Mouse (Mus musculus): ENCODE results near the gene Lrba. TPM values are rescaled to one million over a fixed set of nuclear protein-coding genes. Genes with fewer than 3 reads are reported as not detected.

Lrba gene
- polyA plus RNA-seq, 1 experiment from 2014 or later: 4.2 TPM

- Histone ChIP-seq H3K9ac (ENCODE audit: low read length) (peak overlapping the region; percentile 92), H3K4me1 (ENCODE audit: control insufficient read depth in 2 of 2, insufficient read depth in 2 of 2, low read length in 2 of 2) (no peaks in the 10 kb centered on the region), H3K4me2 (ENCODE audit: low read length) (peak overlapping the region; percentile 87), H3K4me3 (ENCODE audit: control insufficient read depth in 1 of 2, insufficient read depth in 1 of 2, low read depth in 1 of 2, low read length in 2 of 2) (peak overlapping the region; percentile 78 to 96), H3K9me3 (ENCODE audit: control insufficient read depth, low read length) (no peaks in the 10 kb centered on the region), H3K36me3 (ENCODE audit: control insufficient read depth, insufficient read depth, low read length) (no peaks in the 10 kb centered on the region), H3K27ac (replicated peaks in 1 of 2; ENCODE audit: control insufficient read depth in 1 of 2, insufficient read depth in 1 of 2, low read depth in 2 of 2, low read length in 2 of 2) (peak overlapping the region; percentile 69 to 92), H3K27me3 (ENCODE audit: control insufficient read depth, insufficient read depth, low read length) (0 out of 2 replicates have a peak, but pooled peaks cover 4% of the 10 kb centered on the region)
- under 1% methylated on average over 78 of the region's 79 CpGs for WGBS
- ATAC-seq (ENCODE audit: insufficient number of reproducible peaks, insufficient read depth, low FRiP score, low read depth): peak; percentile 93
Observed at GRCm38 (mm10) chr3:86223634-86224313, 706 bp upstream of the Lrba start.

GRCm38 (mm10) chr3:86224314-86224563 is 241 bp upstream of the Lrba start:
- H3K9ac ChIP-seq (ENCODE audit: low read length): peak overlapping the region; percentile 92
- H3K27ac ChIP-seq (replicated peaks in 1 of 2; ENCODE audit: control insufficient read depth in 1 of 2, insufficient read depth in 1 of 2, low read depth in 2 of 2, low read length in 2 of 2): peak overlapping the region; percentile 69 to 92
- no peaks in the 10 kb centered on the region for H3K9me3 ChIP-seq (ENCODE audit: control insufficient read depth, low read length)
- 0 out of 2 replicates have a peak, but pooled peaks cover 4% of the 10 kb centered on the region for H3K27me3 ChIP-seq (ENCODE audit: control insufficient read depth, insufficient read depth, low read length)
- peak overlapping the region; percentile 87 for H3K4me2 ChIP-seq (ENCODE audit: low read length)
- no peaks in the 10 kb centered on the region for H3K36me3 ChIP-seq (ENCODE audit: control insufficient read depth, insufficient read depth, low read length)
- peak; percentile 70 for ATAC-seq (ENCODE audit: insufficient number of reproducible peaks, insufficient read depth, low FRiP score, low read depth)
- under 1% methylated on average over 24 of the region's 28 CpGs for WGBS
- H3K4me3 ChIP-seq (ENCODE audit: control insufficient read depth in 1 of 2, insufficient read depth in 1 of 2, low read depth in 1 of 2, low read length in 2 of 2): peak overlapping the region; percentile 78 to 96
- no peaks in the 10 kb centered on the region for H3K4me1 ChIP-seq (ENCODE audit: control insufficient read depth in 2 of 2, insufficient read depth in 2 of 2, low read length in 2 of 2)

- Histone ChIP-seq H3K4me1 (ENCODE audit: control insufficient read depth in 2 of 2, insufficient read depth in 2 of 2, low read length in 2 of 2) (no peaks in the 10 kb centered on the region), H3K4me2 (ENCODE audit: low read length) (no peak overlapping the region), H3K36me3 (ENCODE audit: control insufficient read depth, insufficient read depth, low read length) (no peaks in the 10 kb centered on the region), H3K9me3 (ENCODE audit: control insufficient read depth, low read length) (no peaks in the 10 kb centered on the region), H3K9ac (ENCODE audit: low read length) (no peak overlapping the region), H3K4me3 (ENCODE audit: control insufficient read depth in 1 of 2, insufficient read depth in 1 of 2, low read depth in 1 of 2, low read length in 2 of 2) (no peak overlapping the region), H3K27me3 (ENCODE audit: control insufficient read depth, insufficient read depth, low read length) (no peaks in the 10 kb centered on the region), H3K27ac (replicated peaks in 1 of 2; ENCODE audit: control insufficient read depth in 1 of 2, insufficient read depth in 1 of 2, low read depth in 2 of 2, low read length in 2 of 2) (no peak overlapping the region)
- WGBS: 71% methylated on average over 1 of the region's 1 CpGs
- no peak for ATAC-seq (ENCODE audit: insufficient number of reproducible peaks, insufficient read depth, low FRiP score, low read depth)
Observed at GRCm38 (mm10) chr3:86231532-86232086, 7.1 kb downstream of the Lrba start.

- H3K4me2 ChIP-seq (ENCODE audit: low read length): no peak overlapping the region
Observed at GRCm38 (mm10) chr3:86247193-86247592, 22.7 kb downstream of the Lrba start.

GRCm38 (mm10) chr3:86251212-86251611 is 26.7 kb downstream of the Lrba start:
- Histone ChIP-seq H3K9me3 (ENCODE audit: control insufficient read depth, low read length) (no peaks in the 10 kb centered on the region), H3K4me2 (ENCODE audit: low read length) (no peak overlapping the region), H3K9ac (ENCODE audit: low read length) (no peak overlapping the region), H3K4me1 (ENCODE audit: control insufficient read depth in 2 of 2, insufficient read depth in 2 of 2, low read length in 2 of 2) (peaks cover 0 to 2% of the 10 kb centered on the region in 2 experiments; a peak in 2 of 4 replicates), H3K27me3 (ENCODE audit: control insufficient read depth, insufficient read depth, low read length) (no peaks in the 10 kb centered on the region), H3K4me3 (ENCODE audit: control insufficient read depth in 1 of 2, insufficient read depth in 1 of 2, low read depth in 1 of 2, low read length in 2 of 2) (no peak overlapping the region), H3K27ac (replicated peaks in 1 of 2; ENCODE audit: control insufficient read depth in 1 of 2, insufficient read depth in 1 of 2, low read depth in 2 of 2, low read length in 2 of 2) (no peak overlapping the region), H3K36me3 (ENCODE audit: control insufficient read depth, insufficient read depth, low read length) (no peaks in the 10 kb centered on the region)
- 73% methylated on average over 1 of the region's 1 CpGs for WGBS
- ATAC-seq (ENCODE audit: insufficient number of reproducible peaks, insufficient read depth, low FRiP score, low read depth): no peak

More at GRCm38 (mm10) chr3:86247193-86247592, 22.7 kb downstream of the Lrba start:
- Histone ChIP-seq H3K4me1 (ENCODE audit: control insufficient read depth in 2 of 2, insufficient read depth in 2 of 2, low read length in 2 of 2) (no peaks in the 10 kb centered on the region; a peak in 1 of 4 replicates), H3K36me3 (ENCODE audit: control insufficient read depth, insufficient read depth, low read length) (no peaks in the 10 kb centered on the region), H3K27me3 (ENCODE audit: control insufficient read depth, insufficient read depth, low read length) (no peaks in the 10 kb centered on the region), H3K27ac (replicated peaks in 1 of 2; ENCODE audit: control insufficient read depth in 1 of 2, insufficient read depth in 1 of 2, low read depth in 2 of 2, low read length in 2 of 2) (no peak overlapping the region), H3K4me3 (ENCODE audit: control insufficient read depth in 1 of 2, insufficient read depth in 1 of 2, low read depth in 1 of 2, low read length in 2 of 2) (no peak overlapping the region), H3K9me3 (ENCODE audit: control insufficient read depth, low read length) (no peaks in the 10 kb centered on the region), H3K9ac (ENCODE audit: low read length) (no peak overlapping the region)
- ATAC-seq (ENCODE audit: insufficient number of reproducible peaks, insufficient read depth, low FRiP score, low read depth): no peak
- 60% methylated on average over 8 of the region's 8 CpGs for WGBS

- Histone ChIP-seq H3K4me1 (ENCODE audit: control insufficient read depth in 2 of 2, insufficient read depth in 2 of 2, low read length in 2 of 2) (peaks cover 0 to 2% of the 10 kb centered on the region in 2 experiments; a peak in 2 of 4 replicates), H3K27me3 (ENCODE audit: control insufficient read depth, insufficient read depth, low read length) (no peaks in the 10 kb centered on the region), H3K9ac (ENCODE audit: low read length) (no peak overlapping the region), H3K36me3 (ENCODE audit: control insufficient read depth, insufficient read depth, low read length) (no peaks in the 10 kb centered on the region), H3K9me3 (ENCODE audit: control insufficient read depth, low read length) (no peaks in the 10 kb centered on the region), H3K4me3 (ENCODE audit: control insufficient read depth in 1 of 2, insufficient read depth in 1 of 2, low read depth in 1 of 2, low read length in 2 of 2) (no peak overlapping the region), H3K4me2 (ENCODE audit: low read length) (no peak overlapping the region), H3K27ac (replicated peaks in 1 of 2; ENCODE audit: control insufficient read depth in 1 of 2, insufficient read depth in 1 of 2, low read depth in 2 of 2, low read length in 2 of 2) (no peak overlapping the region)
- no peak for ATAC-seq (ENCODE audit: insufficient number of reproducible peaks, insufficient read depth, low FRiP score, low read depth)
Observed at GRCm38 (mm10) chr3:86252588-86252987, 28.1 kb downstream of the Lrba start.

GRCm38 (mm10) chr3:86253071-86253470 is 28.6 kb downstream of the Lrba start:
- peaks cover 0 to 2% of the 10 kb centered on the region in 2 experiments; a peak in 2 of 4 replicates for H3K4me1 ChIP-seq (ENCODE audit: control insufficient read depth in 2 of 2, insufficient read depth in 2 of 2, low read length in 2 of 2)
- H3K27me3 ChIP-seq (ENCODE audit: control insufficient read depth, insufficient read depth, low read length): no peaks in the 10 kb centered on the region
- H3K9ac ChIP-seq (ENCODE audit: low read length): no peak overlapping the region
- H3K36me3 ChIP-seq (ENCODE audit: control insufficient read depth, insufficient read depth, low read length): no peaks in the 10 kb centered on the region
- H3K4me2 ChIP-seq (ENCODE audit: low read length): no peak overlapping the region
- no peak overlapping the region for H3K4me3 ChIP-seq (ENCODE audit: control insufficient read depth in 1 of 2, insufficient read depth in 1 of 2, low read depth in 1 of 2, low read length in 2 of 2)
- no peak for ATAC-seq (ENCODE audit: insufficient number of reproducible peaks, insufficient read depth, low FRiP score, low read depth)
- no peak overlapping the region for H3K27ac ChIP-seq (replicated peaks in 1 of 2; ENCODE audit: control insufficient read depth in 1 of 2, insufficient read depth in 1 of 2, low read depth in 2 of 2, low read length in 2 of 2)
- WGBS: 38% methylated on average over 3 of the region's 3 CpGs
- H3K9me3 ChIP-seq (ENCODE audit: control insufficient read depth, low read length): no peaks in the 10 kb centered on the region

- Histone ChIP-seq H3K9ac (ENCODE audit: low read length) (no peak overlapping the region), H3K4me3 (ENCODE audit: control insufficient read depth in 1 of 2, insufficient read depth in 1 of 2, low read depth in 1 of 2, low read length in 2 of 2) (no peak overlapping the region), H3K9me3 (ENCODE audit: control insufficient read depth, low read length) (no peaks in the 10 kb centered on the region), H3K36me3 (ENCODE audit: control insufficient read depth, insufficient read depth, low read length) (no peaks in the 10 kb centered on the region), H3K27me3 (ENCODE audit: control insufficient read depth, insufficient read depth, low read length) (no peaks in the 10 kb centered on the region), H3K27ac (replicated peaks in 1 of 2; ENCODE audit: control insufficient read depth in 1 of 2, insufficient read depth in 1 of 2, low read depth in 2 of 2, low read length in 2 of 2) (no peak overlapping the region), H3K4me2 (ENCODE audit: low read length) (no peak overlapping the region), H3K4me1 (ENCODE audit: control insufficient read depth in 2 of 2, insufficient read depth in 2 of 2, low read length in 2 of 2) (peaks cover 0 to 2% of the 10 kb centered on the region in 2 experiments; a peak in 2 of 4 replicates)
- no peak for ATAC-seq (ENCODE audit: insufficient number of reproducible peaks, insufficient read depth, low FRiP score, low read depth)
- WGBS: 65% methylated on average over 1 of the region's 1 CpGs
Observed at GRCm38 (mm10) chr3:86253791-86254190, 29.3 kb downstream of the Lrba start.
